Mouse (Mus musculus): ENCODE data around the gene Tagap.
"Not testable (repeated sequence)": the region's sequence is repeated elsewhere in the genome, so short reads cannot be mapped to it uniquely, and the experiment has no call there.

Gene Tagap

GRCm38 (mm10) chr17:7968490-7968889 lies 42.7 kb downstream of the Tagap start:
- DNase-seq (ENCODE audit: low spot score in 2 of 2), result not testable (repeated sequence)

- DNase-seq (ENCODE audit: low spot score in 2 of 2), result not testable (repeated sequence)
Observed at GRCm38 (mm10) chr17:7969782-7970181, 44.0 kb downstream of the Tagap start.

GRCm38 (mm10) chr17:7983484-7983883 lies 57.7 kb downstream of the Tagap start:
- DNase-seq (ENCODE audit: low spot score in 2 of 2), result not testable (repeated sequence)
